Mouse (Mus musculus) G1E (cell line): ENCODE measurements at regions not wholly inside any gene's neighbourhood (a gene's known extent, or its start where the extent isn't known, plus 50 kb on each side); places are given as distances from the start of the nearest gene placed in this dataset.

Source experiments
- CTCF ChIP-seq: IDR thresholded peaks from 2 replicates; pipeline ENCODE4 v1.5.1; 2012; ENCODE audit warnings: low read depth, low read length, inconsistent platforms, mixed read lengths
- GATA1 ChIP-seq: IDR thresholded peaks from 2 replicates; pipeline ENCODE4 v1.6.1; 2012; ENCODE audit warnings: borderline replicate concordance, low read length, inconsistent platforms, mixed read lengths
- POLR2AphosphoS5 ChIP-seq: IDR thresholded peaks from 2 replicates; pipeline ENCODE4 v1.6.1; 2012; ENCODE audit warnings: low read depth, low read length, inconsistent platforms; ENCODE audit not compliant: insufficient replicate concordance
- TAL1 ChIP-seq: conservative IDR thresholded peaks from 2 replicates; pipeline ENCODE4 v1.6.1; 2012; ENCODE audit warnings: low read depth, low read length, inconsistent platforms, mixed read lengths

DNA sequence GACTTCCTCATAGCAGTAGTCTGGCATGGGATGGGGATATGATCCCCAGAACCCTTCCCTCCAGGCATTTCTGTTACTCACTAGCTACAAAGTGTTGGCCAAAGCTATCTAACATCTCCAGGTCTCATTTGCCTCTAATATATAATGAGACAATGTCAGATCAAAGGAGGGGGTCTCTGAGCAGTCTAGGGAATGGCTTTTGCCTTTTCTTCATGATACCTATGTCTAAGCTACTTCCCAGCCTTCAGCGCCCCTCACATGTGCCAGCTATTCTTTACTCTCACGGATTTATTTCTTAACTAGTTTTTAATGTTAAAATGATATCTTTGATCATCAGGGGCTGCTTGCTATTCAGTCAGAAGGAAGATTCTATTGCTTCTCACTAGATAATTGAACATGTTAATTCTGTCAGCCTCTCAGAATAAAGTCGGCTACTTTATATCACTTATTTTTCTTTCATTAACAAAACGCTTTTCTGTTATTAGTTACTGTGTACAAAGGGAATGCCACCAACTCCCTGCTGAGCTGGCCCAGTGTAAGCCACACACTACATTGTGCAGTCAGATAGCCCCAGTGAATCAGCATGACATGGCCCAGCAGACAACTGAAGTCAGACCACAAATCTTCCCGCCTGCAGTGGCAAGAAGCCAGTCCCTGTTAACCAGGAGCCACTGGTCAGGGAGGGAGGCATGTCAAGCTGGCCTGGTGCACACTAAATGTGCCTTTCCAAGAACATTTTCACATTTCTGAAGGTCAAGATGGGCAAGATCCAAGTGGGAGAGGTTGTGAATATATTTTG lies 386.6 kb downstream of the Meis1 start:
- no peak for TF ChIP-seq CTCF
- no peak for TF ChIP-seq TAL1
- no peak for TF ChIP-seq GATA1
- TF ChIP-seq POLR2AphosphoS5 = no peak
